Mouse (Mus musculus) ovary, postnatal 10 days (tissue): ENCODE data around the gene Irak2.
"Not testable (repeated sequence)": the region's sequence is repeated elsewhere in the genome, so short reads cannot be mapped to it uniquely, and the experiment has no call there.

ENCODE experiments used
- DNase-seq: peaks from one replicate; pipeline ENCODE4 v3.0.0; 2022; ENCODE audit warnings: low spot score

Gene Irak2

GRCm38 (mm10) chr6:113697222-113698205 lies 59.2 kb downstream of the Irak2 start:
- no peak for DNase-seq

DNA sequence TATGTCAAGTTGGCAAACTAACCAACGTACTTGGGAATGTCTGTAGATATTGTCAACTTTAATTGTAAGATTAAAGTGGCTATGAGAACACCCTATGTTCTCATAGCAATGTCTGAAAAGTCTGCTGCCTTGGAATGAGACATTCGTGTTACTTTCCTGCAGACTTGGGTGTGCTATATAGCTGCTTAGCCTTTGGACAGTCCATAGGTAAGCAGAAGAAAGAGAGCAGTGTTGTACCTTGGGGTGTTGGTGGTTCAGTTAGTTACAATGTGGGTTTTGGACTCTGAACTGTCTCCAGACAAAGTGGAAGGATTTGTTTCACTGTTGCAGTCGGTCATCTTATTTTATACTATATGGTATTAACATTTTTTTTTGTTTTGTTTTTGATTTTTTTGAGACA lies 74.5 kb downstream of the Irak2 start:
- no peak for DNase-seq

DNA sequence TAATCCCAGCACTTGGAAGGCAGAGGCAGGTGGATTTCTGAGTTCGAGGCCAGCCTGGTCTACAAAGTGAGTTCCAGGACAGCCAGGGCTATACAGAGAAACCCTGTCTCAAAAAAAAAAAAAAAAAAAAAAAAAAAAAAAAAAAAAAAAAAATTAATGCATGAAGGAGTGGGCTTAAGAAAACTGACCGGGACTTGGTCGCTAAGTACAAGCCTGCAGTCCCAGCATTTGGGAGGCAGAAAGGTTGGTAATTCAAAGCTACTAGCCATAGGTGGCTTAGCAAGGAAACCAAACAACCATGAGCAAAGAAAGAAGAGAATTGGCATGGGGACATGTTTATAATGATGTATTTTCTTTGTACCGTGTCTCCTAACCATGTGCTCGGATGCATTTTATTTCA lies 75.1 kb downstream of the Irak2 start:
- DNase-seq = not testable (repeated sequence)

DNA sequence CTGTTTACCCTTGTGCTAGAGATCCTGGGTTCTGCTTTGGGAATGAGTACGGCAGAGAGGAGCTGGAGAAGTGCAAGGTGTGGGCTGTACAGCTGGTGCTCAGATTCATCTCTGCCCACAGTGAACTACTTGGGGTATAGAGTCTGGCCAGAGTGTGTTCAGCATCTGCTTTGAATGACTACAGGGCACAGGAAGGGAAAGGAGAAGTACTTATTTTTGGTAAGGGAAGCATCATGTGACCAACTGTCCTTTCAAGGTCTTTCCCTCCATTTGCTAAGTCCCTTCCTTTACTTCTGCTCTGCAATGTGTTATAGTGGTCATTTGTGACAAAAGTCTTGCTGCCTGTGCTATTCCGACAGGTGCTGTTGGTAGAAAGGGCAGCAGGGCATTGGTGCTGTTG lies 76.0 kb downstream of the Irak2 start:
- no peak for DNase-seq

DNA sequence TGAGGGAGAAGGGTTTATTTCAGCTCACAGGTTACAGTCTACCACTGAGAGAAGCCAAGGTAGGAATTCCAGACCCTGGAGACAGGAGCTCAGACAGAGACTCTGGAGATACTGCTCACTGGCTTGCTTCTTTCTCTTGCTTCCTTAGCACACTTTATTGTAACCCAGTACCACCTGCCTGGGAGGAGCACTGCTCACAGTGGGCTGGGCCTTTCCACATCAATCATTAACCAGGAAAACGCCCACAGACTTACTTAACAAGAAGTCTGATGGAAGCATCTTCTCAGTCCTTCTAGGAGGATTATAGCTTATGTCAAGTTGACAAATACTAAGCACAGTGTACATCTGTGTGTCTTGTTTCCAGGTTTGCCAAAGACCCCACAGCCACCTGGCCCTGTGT lies 76.5 kb downstream of the Irak2 start:
- DNase-seq = no peak

DNA sequence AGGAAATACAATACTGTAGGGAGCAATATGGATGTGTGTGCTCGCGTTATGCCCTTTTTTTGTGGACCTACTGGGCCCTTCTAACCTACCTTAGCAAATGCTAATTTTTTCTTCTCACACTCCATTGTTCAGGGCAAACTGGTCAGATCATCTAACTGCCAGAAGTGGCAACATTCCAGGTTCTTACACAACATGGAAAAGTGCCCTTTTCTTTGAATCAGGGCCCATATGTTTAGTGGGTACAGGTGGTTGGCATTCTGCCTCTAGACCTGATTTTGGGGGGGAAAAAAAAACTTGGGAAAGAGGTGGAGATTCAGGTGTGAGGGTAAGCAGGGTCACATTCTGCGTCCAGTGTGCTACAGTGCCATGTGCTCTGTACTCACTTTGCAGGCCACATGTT lies 79.3 kb downstream of the Irak2 start:
- DNase-seq = no peak

- no peak for DNase-seq
Observed at GRCm38 (mm10) chr6:113719878-113720277, 81.6 kb downstream of the Irak2 start, which contains the start of gene Ghrl. Ghrl (minus strand) TSS chr6:113719880.

DNA sequence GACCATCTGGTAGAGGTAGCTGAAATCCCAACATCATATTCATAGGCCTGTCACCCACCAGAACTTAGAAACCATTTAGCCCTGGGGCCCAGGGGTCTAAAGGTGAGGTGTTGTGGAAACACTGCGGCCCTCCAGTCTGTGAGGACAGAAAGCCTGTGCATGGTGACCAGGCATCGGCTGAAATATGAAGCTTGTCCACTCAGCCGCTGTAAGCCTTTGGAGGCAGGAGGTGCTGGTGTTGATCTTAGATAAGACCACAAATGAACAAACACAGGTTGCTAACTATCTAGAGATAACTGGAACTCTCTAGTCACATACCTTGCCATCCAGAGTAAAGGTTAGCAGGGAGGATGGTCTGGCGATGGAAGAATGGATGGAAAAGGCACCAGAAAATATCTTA lies 82.8 kb downstream of the Irak2 start:
- no peak for DNase-seq

DNA sequence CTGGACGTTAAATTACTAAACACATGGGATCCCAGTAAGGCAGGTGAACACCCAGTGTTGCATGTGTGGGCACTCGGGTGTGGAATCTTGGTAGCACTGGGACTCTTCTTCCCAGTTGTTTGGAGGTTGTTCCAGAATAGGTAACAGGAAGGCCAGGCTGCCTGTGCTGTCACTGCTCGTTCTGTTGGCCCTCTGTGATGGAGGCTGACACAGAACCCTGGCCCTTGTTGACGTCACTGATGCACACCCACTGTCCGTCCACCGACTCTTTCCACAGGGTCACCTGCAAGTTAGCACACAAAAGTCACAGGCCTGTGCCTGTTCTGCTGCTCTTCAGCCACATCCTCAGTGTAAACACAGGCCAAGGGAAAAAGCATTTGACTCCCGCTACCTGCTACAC lies 89.9 kb downstream of the Irak2 start:
- DNase-seq = no peak

GRCm38 (mm10) chr6:113731296-113731695 lies 93.0 kb downstream of the Irak2 start:
- no peak for DNase-seq

GRCm38 (mm10) chr6:113737318-113738046 lies 99.2 kb downstream of the Irak2 start:
- no peak for DNase-seq

DNA sequence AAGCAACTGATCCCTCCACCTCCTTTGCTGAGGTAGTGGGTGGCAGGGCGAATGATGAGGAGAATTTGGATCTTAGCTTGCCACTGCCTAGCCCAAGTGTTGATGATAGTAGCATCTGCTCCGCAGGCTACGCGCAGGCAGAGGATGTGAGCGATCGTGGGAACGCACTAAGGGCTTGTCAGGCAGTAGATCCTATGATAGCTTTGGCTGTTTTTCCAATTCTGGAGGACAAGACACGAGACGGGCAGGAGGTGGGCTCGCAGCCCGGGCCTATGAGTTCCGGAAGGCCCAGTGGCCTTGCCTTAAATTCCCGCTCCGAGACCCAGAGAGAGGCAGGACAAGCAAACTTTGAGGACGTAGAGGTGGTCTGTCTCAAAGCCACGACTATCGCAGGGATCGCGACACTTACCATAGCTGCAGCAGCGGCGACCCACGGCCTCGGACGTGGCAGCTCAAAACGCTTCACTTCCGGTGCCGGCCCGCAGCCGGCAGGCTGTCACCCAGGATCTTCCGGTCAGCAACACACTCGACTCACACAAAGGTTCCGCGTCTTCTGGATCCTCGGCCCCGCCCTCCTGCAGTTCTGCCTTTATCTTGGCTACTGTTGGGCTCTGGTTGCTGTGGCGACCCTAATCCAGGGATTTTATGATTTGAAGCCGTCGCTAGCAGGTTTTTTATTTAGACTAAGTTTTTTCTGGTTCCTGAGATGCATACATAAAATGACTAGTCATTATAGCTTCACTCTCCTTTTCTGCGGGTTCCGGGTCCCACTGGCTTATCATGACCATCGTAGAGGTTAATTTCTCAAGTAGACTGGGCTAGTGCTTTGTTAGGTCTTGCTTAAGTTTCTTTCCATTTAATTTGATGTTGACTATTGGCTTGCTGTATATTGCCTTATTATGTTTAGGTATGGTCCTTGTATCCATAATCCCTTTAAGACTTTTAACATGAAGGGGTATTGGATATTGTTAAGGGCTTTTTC lies 102.3 kb downstream of the Irak2 start, which contains the start of gene Sec13:
TSS of gene Sec13 (minus strand) at position 508 of the 982 bp plus-strand sequence.
- DNase-seq = peak; percentile 69

GRCm38 (mm10) chr6:113741425-113741824 lies 103.2 kb downstream of the Irak2 start:
- DNase-seq = no peak

GRCm38 (mm10) chr6:113742321-113742720 lies 104.1 kb downstream of the Irak2 start:
- no peak for DNase-seq

DNA sequence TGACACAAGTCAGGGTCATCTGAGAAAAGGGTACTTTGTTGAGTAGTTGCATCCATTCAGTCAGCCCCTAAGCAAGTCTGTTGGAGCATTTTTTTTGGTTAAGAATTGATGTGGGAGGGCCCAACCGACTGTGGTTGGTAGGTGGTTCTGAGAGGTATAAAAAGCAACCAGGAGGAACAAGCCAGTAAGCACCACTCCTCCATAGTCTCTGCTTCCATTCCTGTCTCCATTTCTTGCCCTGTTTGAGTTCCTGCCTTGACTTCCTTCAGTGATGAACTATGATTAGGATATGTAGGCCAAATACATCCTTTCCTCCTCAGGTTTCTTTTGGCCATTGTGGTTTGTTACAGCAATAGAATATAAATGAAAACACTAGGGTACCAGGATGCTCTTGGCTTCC lies 104.8 kb downstream of the Irak2 start:
- no peak for DNase-seq
